Mouse (Mus musculus) v-Abl transformed pro-B cells (cell line): ENCODE data around the gene Tlr9.

Source experiments
- in situ Hi-C, 2 experiments: fragments of 400-800 bp; cut with MboI; formaldehyde crosslinking; loops; one replicate each; pipeline ENCODE4 v1.15.1; 2025; ENCODE audit not compliant: unreplicated experiment in 2 of 2

The Tlr9 gene

DNA sequence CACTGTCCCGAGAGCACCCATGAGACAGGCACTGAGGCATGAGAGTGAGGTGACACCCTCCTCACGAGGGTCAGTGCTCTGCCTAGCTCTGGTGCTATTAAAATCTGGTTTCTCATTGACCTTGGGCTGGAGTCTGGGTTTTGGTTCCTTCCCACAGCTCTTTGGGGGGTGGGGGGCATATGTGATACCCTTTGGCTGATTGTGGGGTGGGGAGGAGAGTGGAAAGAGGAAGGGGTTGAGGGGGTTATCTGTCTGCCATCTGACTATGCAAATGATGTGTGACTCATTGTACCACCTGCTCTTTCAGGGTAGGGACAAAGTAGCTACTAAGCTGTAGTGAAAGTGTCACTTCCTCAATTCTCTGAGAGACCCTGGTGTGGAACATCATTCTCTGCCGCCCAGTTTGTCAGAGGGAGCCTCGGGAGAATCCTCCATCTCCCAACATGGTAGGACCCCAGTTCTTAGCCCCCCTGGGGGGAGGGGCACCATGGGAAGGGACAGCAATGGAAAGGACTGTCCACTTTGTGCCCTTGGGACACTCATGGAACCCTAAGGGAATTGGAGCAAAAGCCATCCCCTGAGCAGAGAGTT, at the start of gene Tlr9:
Gene Tlr9, plus strand, starts transcription at position 338 of the 591 bp plus-strand sequence.
- in situ Hi-C loops, result loop anchor here in 1 of 2 experiments (25.0 kb wide), 1 partner anchor 1090 kb away; no protein-coding TSS in a partner anchor

- in situ Hi-C loops, result loop anchor here (25.0 kb wide), 4 partner anchors 264 to 1364 kb away; partner anchors contain the start of genes Abhd14a (in 2 of the 2), Abhd14b (in 2 of the 2), Acy1 (in 2 of the 2) and Rpl29 (in 2 of the 2)
Measured at GRCm38 (mm10) chr9:106173363-106173762, 49.0 kb upstream of the Tlr9 start.

DNA sequence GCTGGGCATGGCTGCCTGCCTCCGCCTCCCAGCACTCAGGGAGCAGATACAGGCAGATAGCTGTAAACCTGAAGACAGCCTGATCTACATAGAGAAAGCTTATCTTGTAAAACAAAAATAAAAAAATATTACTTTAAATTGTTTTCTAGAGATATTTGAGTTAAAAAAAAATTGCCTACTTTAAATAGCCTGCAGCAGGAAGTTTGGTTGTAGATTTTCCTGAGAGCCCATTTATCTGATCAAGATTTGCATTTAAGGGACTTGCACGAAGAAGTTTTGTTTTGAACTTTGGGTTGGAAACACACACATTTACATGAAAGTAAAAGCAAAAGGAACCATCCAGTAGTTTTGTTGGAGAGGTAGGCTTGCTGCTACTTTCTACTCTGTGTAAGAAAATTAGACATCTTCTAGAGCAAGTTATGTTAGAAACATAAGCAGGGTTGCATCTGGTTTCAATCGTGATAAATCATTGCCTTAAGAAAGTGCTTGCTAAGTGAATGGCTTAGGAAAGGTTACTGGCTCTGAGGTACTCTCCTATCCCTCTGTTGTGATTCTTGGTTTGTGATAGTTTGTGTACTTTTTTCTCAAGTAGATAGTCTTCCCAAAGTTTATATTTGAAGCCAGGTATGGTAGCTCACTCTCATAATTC, 46.7 kb upstream of the Tlr9 start:
- in situ Hi-C loops, result loop anchor here (25.0 kb wide), 2 partner anchors 1387 to 1938 kb away; partner anchors contain the start of genes Hyal2 (in 1 of the 2), Rassf1 (in 1 of the 2) and Tusc2 (in 1 of the 2)

DNA sequence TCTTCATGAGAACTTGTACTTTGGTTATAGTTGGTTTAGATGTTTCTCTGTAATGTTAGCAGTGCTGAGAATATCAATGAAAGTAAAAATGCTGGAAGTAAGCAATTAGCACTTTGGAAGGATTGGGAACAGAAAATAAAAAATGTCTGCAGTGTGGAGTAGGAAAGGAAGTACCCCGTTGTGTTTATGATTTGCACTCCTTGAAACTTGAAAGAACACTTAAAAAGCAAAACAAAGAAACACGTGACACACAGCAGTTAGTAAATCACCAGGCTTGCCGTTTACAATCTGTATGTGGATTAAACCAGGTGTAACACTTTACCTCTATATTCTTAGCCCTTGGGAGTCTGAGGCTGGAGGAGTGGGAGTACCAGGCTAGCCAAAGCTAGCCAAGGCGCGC, 45.6 kb upstream of the Tlr9 start:
- in situ Hi-C loops, result loop anchor here (25.0 kb wide), 2 partner anchors 1386 to 1939 kb away; partner anchors contain the start of genes Hyal2 (in 1 of the 2), Rassf1 (in 1 of the 2) and Tusc2 (in 1 of the 2)

DNA sequence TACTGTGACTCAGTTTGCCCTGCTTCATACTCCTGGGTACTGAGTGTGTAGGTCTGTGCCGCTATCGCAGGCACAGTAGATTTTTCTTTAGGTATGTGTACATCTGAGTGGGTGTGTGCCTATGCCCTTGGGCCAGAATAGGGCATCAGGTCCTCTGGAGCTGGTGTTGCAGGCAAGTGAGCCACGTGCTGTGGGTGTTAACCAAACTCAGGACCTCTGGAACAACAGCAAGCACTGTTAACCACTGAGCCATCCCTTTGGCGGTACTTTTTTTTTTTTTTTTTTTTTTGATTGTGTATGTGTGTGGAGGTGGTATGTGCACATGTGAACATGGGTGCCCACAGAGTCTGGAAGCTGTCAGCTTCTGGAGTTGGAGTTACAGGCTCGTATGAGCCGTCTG, 44.6 kb upstream of the Tlr9 start:
- in situ Hi-C loops, result loop anchor here (25.0 kb wide), 2 partner anchors 1385 to 1940 kb away; partner anchors contain the start of genes Hyal2 (in 1 of the 2), Rassf1 (in 1 of the 2) and Tusc2 (in 1 of the 2)

DNA sequence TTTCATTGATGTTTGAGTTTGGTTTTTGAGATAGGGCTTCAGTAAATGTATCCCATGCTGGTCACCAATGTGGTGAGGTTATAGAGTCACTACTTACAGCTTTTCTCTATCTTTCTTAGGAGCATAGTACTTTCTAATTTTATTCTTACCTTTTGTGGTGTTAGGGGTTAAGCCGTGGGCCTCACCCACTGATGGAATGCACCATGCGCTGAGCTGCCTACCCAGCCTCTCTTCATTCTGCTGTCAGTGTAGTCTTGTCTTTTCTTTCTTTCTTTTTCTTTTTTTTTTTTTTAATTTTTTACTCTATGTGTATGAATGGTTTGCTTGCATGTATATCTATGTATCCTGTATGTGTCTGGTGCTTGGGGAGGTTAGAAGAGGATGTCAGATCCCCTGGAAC, 42.9 kb upstream of the Tlr9 start:
- in situ Hi-C loops, result loop anchor here (25.0 kb wide), 2 partner anchors 1383 to 1942 kb away; partner anchors contain the start of genes Hyal2 (in 1 of the 2), Rassf1 (in 1 of the 2) and Tusc2 (in 1 of the 2)

DNA sequence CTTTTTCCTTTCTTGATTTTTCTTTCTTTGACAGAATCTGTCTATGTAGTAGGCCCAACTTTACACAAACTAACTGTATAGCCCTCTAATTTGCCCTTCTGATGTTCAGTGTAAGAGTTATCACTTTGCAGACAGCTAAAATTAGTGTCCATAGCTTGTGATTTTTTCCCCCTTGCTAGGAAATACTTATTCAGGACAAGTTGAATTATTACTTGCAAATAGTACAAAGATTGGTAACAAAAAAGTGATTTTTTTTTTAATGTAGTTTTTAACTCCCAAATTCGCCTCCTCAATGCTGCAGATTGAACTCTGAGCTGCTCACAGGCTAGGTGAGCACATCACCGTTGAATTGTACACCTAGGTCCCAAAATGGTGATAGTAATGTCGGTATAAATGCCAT, 42.4 kb upstream of the Tlr9 start:
- in situ Hi-C loops, result loop anchor here (25.0 kb wide), 2 partner anchors 1382 to 1943 kb away; partner anchors contain the start of genes Hyal2 (in 1 of the 2), Rassf1 (in 1 of the 2) and Tusc2 (in 1 of the 2)

DNA sequence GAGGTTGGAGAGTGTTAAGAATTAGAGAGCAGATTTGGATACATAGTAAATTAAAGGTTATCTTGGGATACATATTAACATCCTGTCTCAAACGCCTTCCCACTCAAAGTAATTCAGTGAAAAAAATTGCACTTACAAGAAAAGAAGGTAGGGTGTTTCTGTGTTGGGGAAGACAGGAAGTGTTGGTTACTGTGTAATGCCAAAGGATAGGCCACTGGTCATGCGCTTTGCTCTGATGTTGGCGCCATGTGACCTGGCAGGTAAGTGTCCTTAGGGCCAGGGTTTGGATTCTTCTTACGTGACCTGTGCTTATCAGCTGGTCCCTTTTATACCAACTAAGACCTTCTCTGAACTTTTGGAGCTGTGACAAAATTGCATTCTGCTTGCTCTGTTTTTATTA, 40.3 kb upstream of the Tlr9 start:
- in situ Hi-C loops, result loop anchor here (25.0 kb wide), 2 partner anchors 1380 to 1945 kb away; partner anchors contain the start of genes Hyal2 (in 1 of the 2), Rassf1 (in 1 of the 2) and Tusc2 (in 1 of the 2)

GRCm38 (mm10) chr9:106183996-106184395, 38.4 kb upstream of the Tlr9 start:
- in situ Hi-C loops, result loop anchor here (25.0 kb wide), 2 partner anchors 1378 to 1947 kb away; partner anchors contain the start of genes Hyal2 (in 1 of the 2), Rassf1 (in 1 of the 2) and Tusc2 (in 1 of the 2)

GRCm38 (mm10) chr9:106191355-106191754, 31.0 kb upstream of the Tlr9 start:
- in situ Hi-C loops, result loop anchor here (25.0 kb wide), 2 partner anchors 1371 to 1954 kb away; partner anchors contain the start of genes Hyal2 (in 1 of the 2), Rassf1 (in 1 of the 2) and Tusc2 (in 1 of the 2)

GRCm38 (mm10) chr9:106192024-106192423, 30.4 kb upstream of the Tlr9 start:
- in situ Hi-C loops, result loop anchor here (25.0 kb wide), 2 partner anchors 1370 to 1955 kb away; partner anchors contain the start of genes Hyal2 (in 1 of the 2), Rassf1 (in 1 of the 2) and Tusc2 (in 1 of the 2)

- in situ Hi-C loops, result loop anchor here (25.0 kb wide), 2 partner anchors 1369 to 1956 kb away; partner anchors contain the start of genes Hyal2 (in 1 of the 2), Rassf1 (in 1 of the 2) and Tusc2 (in 1 of the 2)
Measured at GRCm38 (mm10) chr9:106192998-106193397, 29.4 kb upstream of the Tlr9 start.

DNA sequence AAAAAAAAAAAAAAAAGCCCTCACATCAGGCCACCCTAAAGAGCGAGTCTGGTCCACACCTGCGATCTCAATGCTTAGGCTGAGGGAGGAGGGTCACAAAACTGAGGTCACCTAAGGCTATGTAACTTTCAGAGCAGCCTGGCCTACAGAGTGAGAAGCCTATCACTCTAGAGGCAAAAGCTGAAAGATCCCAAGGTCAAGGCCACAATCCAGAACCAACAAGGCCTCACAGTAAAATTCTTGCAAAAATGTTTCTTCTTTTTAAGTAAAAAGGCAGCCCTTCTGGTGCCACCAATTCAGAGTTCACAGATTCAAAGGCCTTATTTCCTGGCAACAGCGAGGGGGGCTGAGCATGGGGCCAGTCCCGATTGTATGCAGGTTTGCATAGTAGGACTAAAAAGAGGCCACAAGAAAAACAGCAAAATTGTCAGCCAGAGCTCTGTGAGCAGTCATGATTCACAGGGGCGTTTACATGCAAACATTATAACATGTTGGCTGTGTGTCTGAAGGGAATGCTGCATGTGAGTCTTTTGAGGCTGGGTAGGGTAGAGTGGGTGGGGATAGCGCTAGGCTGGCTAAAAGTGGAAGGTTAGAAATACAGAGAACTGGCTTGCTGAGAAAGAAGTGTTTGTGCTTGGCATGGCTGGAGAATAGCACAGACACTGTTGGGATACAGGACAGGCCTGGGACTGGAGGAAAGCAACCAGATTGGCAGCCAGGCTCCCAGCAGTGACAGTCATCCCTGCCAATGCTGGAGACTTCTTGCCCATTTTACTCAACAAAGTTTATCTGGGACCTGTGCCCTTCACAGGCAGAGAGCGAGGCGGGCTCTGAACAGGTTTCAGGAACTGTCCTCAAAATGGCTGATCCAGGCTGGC, 28.2 kb upstream of the Tlr9 start:
- in situ Hi-C loops, result loop anchor here (25.0 kb wide), 2 partner anchors 1368 to 1957 kb away; partner anchors contain the start of genes Hyal2 (in 1 of the 2), Rassf1 (in 1 of the 2) and Tusc2 (in 1 of the 2)

DNA sequence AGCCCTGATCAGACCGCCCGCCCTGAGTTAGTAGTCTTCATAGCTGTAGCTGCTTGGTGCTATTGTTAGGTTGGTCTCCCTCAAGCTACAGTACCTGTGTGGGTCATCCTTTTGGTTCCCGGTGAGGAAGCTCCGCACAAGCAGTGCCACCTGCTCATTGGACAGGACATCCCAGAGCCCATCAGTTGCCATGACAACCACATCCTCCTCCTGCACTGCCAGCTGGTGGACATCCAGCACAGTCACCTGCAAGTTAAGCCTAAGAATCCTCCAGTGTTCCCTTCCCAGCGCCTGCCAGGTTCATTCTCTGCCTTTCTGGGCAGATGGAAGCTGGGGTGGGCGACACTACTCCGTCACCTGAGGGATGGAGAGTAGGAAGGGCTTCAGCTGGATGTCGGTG, 26.7 kb upstream of the Tlr9 start:
- in situ Hi-C loops, result loop anchor here (25.0 kb wide), 2 partner anchors 1367 to 1958 kb away; partner anchors contain the start of genes Hyal2 (in 1 of the 2), Rassf1 (in 1 of the 2) and Tusc2 (in 1 of the 2)

DNA sequence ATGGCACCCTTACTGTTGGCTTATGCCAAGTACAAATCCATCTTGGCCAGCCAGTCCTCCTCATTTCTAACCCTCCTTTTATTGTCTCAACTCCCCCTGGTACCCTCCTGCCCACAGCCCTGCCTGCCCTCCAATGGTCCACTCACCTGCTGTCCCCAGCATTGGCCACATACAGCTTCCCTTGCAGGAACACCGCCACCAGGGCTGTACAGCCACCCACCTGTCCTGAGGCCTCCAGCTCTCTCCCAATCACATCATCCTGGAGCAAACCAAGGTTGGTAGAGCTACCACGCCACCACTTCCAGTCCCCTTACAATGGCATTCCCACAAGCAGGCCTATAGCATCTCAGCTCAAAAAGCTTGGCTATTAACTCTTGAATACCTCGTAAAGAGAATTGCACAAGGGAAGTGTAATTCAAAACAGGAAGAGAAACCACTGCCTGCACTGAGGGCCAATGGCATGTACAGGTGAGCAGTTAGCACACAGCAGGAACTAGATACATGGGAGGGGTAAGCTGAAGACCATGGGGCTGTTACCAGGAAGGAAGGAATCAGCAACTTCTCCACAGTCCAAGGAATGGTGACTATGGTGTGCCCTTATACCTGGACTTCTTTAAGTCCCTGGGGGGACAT, 25.2 kb upstream of the Tlr9 start:
- in situ Hi-C loops, result loop anchor here (25.0 kb wide), 2 partner anchors 1365 to 1960 kb away; partner anchors contain the start of genes Hyal2 (in 1 of the 2), Rassf1 (in 1 of the 2) and Tusc2 (in 1 of the 2)

- in situ Hi-C loops, result loop anchor here (25.0 kb wide), 2 partner anchors 1365 to 1960 kb away; partner anchors contain the start of genes Hyal2 (in 1 of the 2), Rassf1 (in 1 of the 2) and Tusc2 (in 1 of the 2)
Measured at GRCm38 (mm10) chr9:106197732-106198131, 24.7 kb upstream of the Tlr9 start.

DNA sequence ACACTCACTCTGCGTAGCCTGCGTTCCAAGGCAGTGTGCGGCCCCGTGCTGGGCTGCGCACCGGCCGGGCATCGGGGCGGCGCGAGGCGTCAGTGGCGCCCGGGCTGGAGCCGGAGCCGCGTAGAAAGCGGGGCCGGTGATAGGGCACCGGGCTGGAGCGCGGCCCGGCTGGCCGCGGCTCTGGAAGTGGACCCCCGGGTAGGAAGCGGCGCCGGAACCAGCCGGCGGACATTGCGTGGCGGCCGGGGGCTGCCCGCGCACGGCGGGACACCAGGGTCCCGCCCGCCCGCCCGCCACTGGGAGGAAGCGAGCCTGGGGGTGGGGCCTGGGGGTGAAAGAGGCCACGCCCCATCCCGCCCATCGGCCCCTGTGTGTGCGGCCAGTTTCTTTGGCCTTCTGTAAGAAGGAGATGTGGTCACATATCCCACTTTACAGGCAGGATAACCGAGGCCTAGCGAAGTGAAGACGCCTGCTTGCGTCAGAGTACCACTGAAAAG, 23.4 kb upstream of the Tlr9 start:
- in situ Hi-C loops, result loop anchor here (25.0 kb wide), 2 partner anchors 1363 to 1962 kb away; partner anchors contain the start of genes Hyal2 (in 1 of the 2), Rassf1 (in 1 of the 2) and Tusc2 (in 1 of the 2)
